Mouse (Mus musculus) midbrain, embryonic 16.5 days (tissue): ENCODE results near the gene C1qtnf7. TPM values are rescaled to one million over a fixed set of nuclear protein-coding genes. Genes with fewer than 3 reads are reported as not detected.

ENCODE experiments used
- ATAC-seq: fragments of 200-750 bp; cut with Nextera tagmentation; 2 replicates; pipeline ENCODE4 v1.8.0; 2017; ENCODE audit warnings: moderate TSS enrichment
- H3K27ac ChIP-seq: fragments of 300-500 bp; sonication (generic); 2 replicates; pipeline ENCODE4 v1.5.1; 2014; ENCODE audit warnings: mild to moderate bottlenecking, low read length, mixed read lengths
- H3K27me3 ChIP-seq: fragments of 300-500 bp; sonication (generic); 2 replicates; pipeline ENCODE4 v1.6.1; 2014; ENCODE audit warnings: low read depth, low read length, mixed read lengths; ENCODE audit not compliant: control insufficient read depth, insufficient read depth
- H3K36me3 ChIP-seq: fragments of 300-500 bp; sonication (generic); 2 replicates; pipeline ENCODE4 v1.6.1; 2014; ENCODE audit warnings: mild to moderate bottlenecking, low read length, moderate library complexity, mixed read lengths; ENCODE audit not compliant: control insufficient read depth, insufficient read depth
- H3K4me1 ChIP-seq: fragments of 300-500 bp; sonication (generic); 2 replicates; pipeline ENCODE4 v1.6.1; 2014; ENCODE audit warnings: mild to moderate bottlenecking, low read length, mixed read lengths; ENCODE audit not compliant: control insufficient read depth, insufficient read depth
- H3K4me2 ChIP-seq: fragments of 300-500 bp; sonication (generic); 2 replicates; pipeline ENCODE4 v1.6.1; 2014; ENCODE audit warnings: mild to moderate bottlenecking, low read length, mixed read lengths
- H3K4me3 ChIP-seq: fragments of 300-500 bp; sonication (generic); 2 replicates; pipeline ENCODE4 v1.5.1; 2014; ENCODE audit warnings: low read depth, mild to moderate bottlenecking, low read length, moderate library complexity, mixed read lengths
- H3K9ac ChIP-seq: fragments of 300-500 bp; sonication (generic); 2 replicates; pipeline ENCODE4 v1.6.1; 2014; ENCODE audit warnings: low read depth, low read length, mixed read lengths
- H3K9me3 ChIP-seq: fragments of 300-500 bp; sonication (generic); replicated peaks from 2 replicates; pipeline ENCODE4 v1.6.1; 2014; ENCODE audit warnings: mild to moderate bottlenecking, low read length, mixed read lengths; ENCODE audit not compliant: control insufficient read depth, poor library complexity, severe bottlenecking
- WGBS: fragments of 180-500 bp; shearing (Covaris S2); extraction: QIAGEN DNeasy Blood & Tissue Kit; methylation state at CpG from one replicate; pipeline ENCODE4 v1.1.7; 2014; 5-methylcytosine and 5-hydroxymethylcytosine counted together
- polyA plus RNA-seq: library from polyadenylated mRNA; unstranded; fragments of >200 nt; fragmentation: Nextera tagmentation; extraction: Ambion mirVana; gene quantifications from 2 replicates; pipeline ENCODE4 v1.2.1, GENCODE M21; 2015

The C1qtnf7 gene
- polyA plus RNA-seq, 1 experiment from 2014 or later, result 1.1 TPM

- Histone ChIP-seq H3K27me3 (no peaks in the 10 kb centered on the region), H3K9ac (no peak overlapping the region), H3K4me1 (no peaks in the 10 kb centered on the region), H3K4me2 (no peak overlapping the region), H3K4me3 (no peak overlapping the region), H3K36me3 (no peaks in the 10 kb centered on the region), H3K9me3 (no peaks in the 10 kb centered on the region), H3K27ac (no peak overlapping the region)
- 61% methylated on average over 4 of the region's 4 CpGs for WGBS
- ATAC-seq, result no peak
Measured at GRCm38 (mm10) chr5:43550444-43550843, 35.1 kb downstream of the C1qtnf7 start.

- no peaks in the 10 kb centered on the region for H3K9me3 ChIP-seq
- no peaks in the 10 kb centered on the region for H3K4me1 ChIP-seq
- H3K4me2 ChIP-seq, result no peak overlapping the region
- no peak for ATAC-seq
- H3K4me3 ChIP-seq, result no peak overlapping the region
- H3K27me3 ChIP-seq, result no peaks in the 10 kb centered on the region
- H3K27ac ChIP-seq, result no peak overlapping the region
- H3K36me3 ChIP-seq, result no peaks in the 10 kb centered on the region
- 24% methylated on average over 2 of the region's 2 CpGs for WGBS
- no peak overlapping the region for H3K9ac ChIP-seq
Measured at GRCm38 (mm10) chr5:43554871-43555270, 39.5 kb downstream of the C1qtnf7 start.

DNA sequence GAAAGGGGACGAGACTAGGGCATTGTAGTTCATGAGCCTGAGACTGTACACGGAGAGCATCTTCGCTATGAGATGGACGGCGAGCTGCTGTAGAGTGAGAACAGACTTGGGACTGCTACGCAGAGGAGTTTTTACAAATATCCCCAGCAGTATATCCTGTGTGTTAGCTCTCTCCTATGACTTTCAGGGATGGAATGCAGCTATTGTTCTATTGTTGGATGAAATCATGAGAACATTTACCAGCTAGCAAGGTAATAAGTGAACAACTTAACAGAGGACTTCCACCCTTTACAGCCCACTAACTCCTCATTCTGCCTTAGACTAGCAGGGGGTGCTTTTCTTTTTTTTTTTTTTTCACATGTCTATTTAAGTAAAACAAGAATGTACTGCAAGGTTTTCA, 40.1 kb downstream of the C1qtnf7 start:
- 79% methylated on average over 6 of the region's 6 CpGs for WGBS
- H3K4me1 ChIP-seq, result no peaks in the 10 kb centered on the region
- ATAC-seq, result no peak

GRCm38 (mm10) chr5:43557436-43557835, 42.1 kb downstream of the C1qtnf7 start:
- no peak for ATAC-seq
- no peaks in the 10 kb centered on the region for H3K4me1 ChIP-seq
- WGBS, result 74% methylated on average over 5 of the region's 5 CpGs
- no peak overlapping the region for H3K4me2 ChIP-seq
- H3K9me3 ChIP-seq, result no peaks in the 10 kb centered on the region
- H3K27me3 ChIP-seq, result no peaks in the 10 kb centered on the region
- H3K36me3 ChIP-seq, result no peaks in the 10 kb centered on the region
- H3K4me3 ChIP-seq, result no peak overlapping the region
- H3K9ac ChIP-seq, result no peak overlapping the region
- no peak overlapping the region for H3K27ac ChIP-seq

More for the DNA sequence above, 40.1 kb downstream of the C1qtnf7 start:
- no peaks in the 10 kb centered on the region for H3K27me3 ChIP-seq
- no peak overlapping the region for H3K27ac ChIP-seq
- no peaks in the 10 kb centered on the region for H3K9me3 ChIP-seq
- no peak overlapping the region for H3K4me2 ChIP-seq
- no peak overlapping the region for H3K4me3 ChIP-seq
- no peak overlapping the region for H3K9ac ChIP-seq
- no peaks in the 10 kb centered on the region for H3K36me3 ChIP-seq

DNA sequence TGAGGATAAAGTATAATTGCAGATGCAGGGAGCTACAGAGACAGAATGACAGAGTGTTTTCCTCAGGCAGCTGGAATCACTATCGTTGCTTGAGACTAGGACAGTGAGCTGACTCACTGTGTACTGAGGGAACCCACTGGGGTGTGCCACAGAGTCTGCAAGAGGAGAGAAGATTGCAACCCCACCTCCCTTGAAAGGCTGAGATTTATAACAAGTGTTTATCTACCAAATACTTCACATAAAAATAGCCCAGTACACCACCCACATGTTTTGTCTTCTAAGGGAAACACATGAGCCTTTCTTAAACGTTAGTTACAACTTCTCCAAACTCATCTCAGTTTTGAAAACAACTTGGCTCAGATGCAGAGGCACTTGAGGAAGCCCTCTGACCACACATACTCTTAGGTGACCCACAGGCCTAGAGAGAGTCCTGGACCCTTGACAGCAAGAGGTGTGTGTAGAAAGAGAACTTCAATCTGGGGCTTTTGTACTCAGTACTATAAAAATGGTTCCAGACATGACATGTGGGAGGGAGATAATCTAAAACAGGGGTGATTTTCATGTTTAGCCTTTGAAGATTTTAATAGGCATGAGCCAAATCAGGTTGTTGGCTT, 46.4 kb downstream of the C1qtnf7 start:
- Histone ChIP-seq H3K9me3 (no peaks in the 10 kb centered on the region), H3K27ac (no peak overlapping the region), H3K4me2 (no peak overlapping the region), H3K4me1 (no peaks in the 10 kb centered on the region), H3K9ac (no peak overlapping the region), H3K4me3 (no peak overlapping the region), H3K36me3 (no peaks in the 10 kb centered on the region), H3K27me3 (no peaks in the 10 kb centered on the region)
- WGBS, result 62% methylated on average over 2 of the region's 2 CpGs
- ATAC-seq, result no peak

- no peaks in the 10 kb centered on the region for H3K36me3 ChIP-seq
- H3K27me3 ChIP-seq, result no peaks in the 10 kb centered on the region
- no peaks in the 10 kb centered on the region for H3K9me3 ChIP-seq
- no peaks in the 10 kb centered on the region for H3K4me1 ChIP-seq
- no peak overlapping the region for H3K4me2 ChIP-seq
- 80% methylated on average over 3 of the region's 3 CpGs for WGBS
- ATAC-seq, result no peak
- H3K4me3 ChIP-seq, result no peak overlapping the region
- no peak overlapping the region for H3K9ac ChIP-seq
- no peak overlapping the region for H3K27ac ChIP-seq
Measured at GRCm38 (mm10) chr5:43569720-43570359, 54.5 kb downstream of the C1qtnf7 start.

GRCm38 (mm10) chr5:43582876-43583275, 67.5 kb downstream of the C1qtnf7 start:
- Histone ChIP-seq H3K27ac (peak overlapping the region; percentile 5; the same call in 1 of the 2 replicates), H3K27me3 (no peaks in the 10 kb centered on the region), H3K4me2 (no peak overlapping the region), H3K9ac (no peak overlapping the region), H3K36me3 (no peaks in the 10 kb centered on the region), H3K4me3 (no peak overlapping the region), H3K9me3 (no peaks in the 10 kb centered on the region), H3K4me1 (peaks cover 10% of the 10 kb centered on the region)
- ATAC-seq, result peak; percentile 53
- WGBS, result 23% methylated on average over 2 of the region's 2 CpGs

DNA sequence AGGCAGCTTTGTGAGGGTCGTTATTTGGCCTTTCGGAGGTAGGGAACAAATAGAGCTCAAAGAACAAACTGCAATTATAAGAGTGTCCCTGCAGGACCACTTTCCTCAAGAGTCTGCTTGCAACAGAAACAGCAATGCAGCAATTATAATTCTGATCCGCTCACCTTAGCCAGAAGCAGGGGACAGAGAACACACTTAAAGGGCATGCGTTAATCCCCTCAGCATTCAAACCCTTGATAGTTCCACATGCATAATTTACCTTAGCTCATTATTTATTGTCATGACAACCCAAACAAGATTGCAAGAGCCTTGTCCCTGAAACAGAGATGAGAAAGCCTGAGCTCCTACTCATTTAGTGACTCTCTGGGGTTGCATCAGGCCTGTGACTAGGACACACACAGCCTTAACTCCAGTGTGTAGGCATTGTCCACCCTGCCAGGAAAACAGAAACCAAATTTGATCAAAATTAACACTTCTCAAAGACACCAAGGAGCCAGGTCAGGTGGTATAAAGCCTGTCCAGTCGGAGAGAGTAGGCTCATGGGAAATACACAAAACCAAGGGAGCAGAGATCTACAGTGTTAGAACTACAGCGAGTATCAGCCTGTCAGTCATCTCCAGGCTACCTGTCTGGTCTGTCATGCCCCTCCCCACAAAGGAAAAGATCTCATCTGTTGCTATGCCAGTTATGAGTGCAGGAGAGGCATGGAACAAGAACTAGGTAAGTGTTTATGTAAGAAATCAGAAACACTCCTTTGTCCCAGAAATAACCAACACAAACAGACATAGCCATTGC, 68.2 kb downstream of the C1qtnf7 start:
- Histone ChIP-seq H3K36me3 (no peaks in the 10 kb centered on the region), H3K27ac (peak overlapping the region; percentile 5; the same call in 1 of the 2 replicates), H3K4me1 (peaks cover 10% of the 10 kb centered on the region), H3K4me2 (no peak overlapping the region), H3K9me3 (no peaks in the 10 kb centered on the region), H3K4me3 (no peak overlapping the region), H3K27me3 (no peaks in the 10 kb centered on the region), H3K9ac (no peak overlapping the region)
- WGBS, result 39% methylated on average over 6 of the region's 6 CpGs
- ATAC-seq, result peak; percentile 70

- H3K4me2 ChIP-seq, result no peak overlapping the region
- no peak overlapping the region for H3K27ac ChIP-seq
- no peak overlapping the region for H3K4me3 ChIP-seq
- H3K4me1 ChIP-seq, result peaks cover 10% of the 10 kb centered on the region
- H3K36me3 ChIP-seq, result no peaks in the 10 kb centered on the region
- 33% methylated on average over 1 of the region's 1 CpGs for WGBS
- H3K27me3 ChIP-seq, result no peaks in the 10 kb centered on the region
- no peak overlapping the region for H3K9ac ChIP-seq
- no peak; the same call in 1 of the 2 replicates for ATAC-seq
- H3K9me3 ChIP-seq, result no peaks in the 10 kb centered on the region
Measured at GRCm38 (mm10) chr5:43584464-43584863, 69.1 kb downstream of the C1qtnf7 start.
